17 mouse cellular contexts compared by ENCODE assay signal in the genomic region with DNA sequence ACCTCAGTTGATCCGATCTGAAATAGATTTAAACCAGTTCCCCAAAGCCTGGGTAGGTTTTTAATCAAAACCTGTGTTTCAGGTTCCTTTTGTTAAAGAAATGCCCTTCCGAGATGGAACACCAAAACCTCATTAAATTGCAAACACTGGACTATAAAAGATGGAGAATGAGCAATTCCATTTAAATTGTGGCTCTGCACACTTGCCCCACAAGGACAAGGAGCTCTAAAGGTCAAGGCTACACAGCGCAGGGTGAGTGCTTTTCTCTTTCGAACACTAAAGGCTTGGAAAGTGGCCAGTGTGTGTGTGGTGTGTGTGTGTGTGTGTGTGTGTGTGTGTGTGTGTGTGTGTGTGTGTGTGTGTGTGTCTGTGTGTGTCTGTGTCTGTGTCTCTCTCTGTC.
DNase-seq lines count a peak whose midpoint lies in the region; ATAC-seq lines count a peak whose summit lies in the region.
"Had no signal": no experiment of that assay in that cellular context is flagged by ENCODE, and none has a peak within 500 bp of the region (broad histone marks: within the 10 kb centered on the region; RNA-seq: fewer than 3 reads in every experiment).

No protein-coding gene starts in this region.

- ATAC-seq in hindbrain, embryonic 12.5 days (ENCODE audit: low FRiP score) = 0 out of 2 replicates have a peak, but pooled peaks have one; percentile 18
- no peak for ATAC-seq in hindbrain, embryonic 11.5 days (ENCODE audit: low FRiP score)
- no peak for ATAC-seq in midbrain, embryonic 12.5 days (ENCODE audit: low FRiP score, low read depth)
- no peak for ATAC-seq in monocyte, adult 5-6 weeks (replicated peaks; ENCODE audit: insufficient number of reproducible peaks, low FRiP score, low TSS enrichment, poor library complexity, severe bottlenecking)

- no peaks in the 10 kb centered on the region for H3K36me3 ChIP-seq in hindbrain, embryonic 12.5 days
- H3K36me3 ChIP-seq in hindbrain, embryonic 11.5 days (ENCODE audit: control insufficient read depth, insufficient read depth, low read length) = no peaks in the 10 kb centered on the region
- H3K36me3 ChIP-seq in midbrain, embryonic 12.5 days = no peaks in the 10 kb centered on the region
- H3K36me3 ChIP-seq: heart, embryonic 15.5 days; hindbrain, embryonic 15.5 days had no signal

- peaks cover 16% of the 10 kb centered on the region for H3K4me1 ChIP-seq in hindbrain, embryonic 12.5 days
- H3K4me1 ChIP-seq in hindbrain, embryonic 11.5 days (replicated peaks; ENCODE audit: control insufficient read depth, insufficient read depth, low read length) = 0 out of 2 replicates have a peak, but pooled peaks cover 2% of the 10 kb centered on the region
- H3K4me1 ChIP-seq in midbrain, embryonic 12.5 days = peaks cover 23% of the 10 kb centered on the region
- H3K4me1 ChIP-seq: heart, embryonic 15.5 days had no signal

- no peak overlapping the region for H3K9ac ChIP-seq in hindbrain, embryonic 12.5 days
- no peak overlapping the region for H3K9ac ChIP-seq in hindbrain, embryonic 11.5 days (ENCODE audit: low read depth, low read length)
- no peak overlapping the region for H3K9ac ChIP-seq in midbrain, embryonic 12.5 days (replicated peaks)
- H3K9ac ChIP-seq: heart, embryonic 15.5 days; hindbrain, embryonic 15.5 days had no signal

- H3K4me3 ChIP-seq in hindbrain, embryonic 12.5 days = no peak overlapping the region
- no peak overlapping the region for H3K4me3 ChIP-seq in hindbrain, embryonic 11.5 days (ENCODE audit: low read depth, low read length)
- no peak overlapping the region for H3K4me3 ChIP-seq in midbrain, embryonic 12.5 days
- H3K4me3 ChIP-seq: erythroblast, embryonic 14.5 days; heart, embryonic 15.5 days; hindbrain, embryonic 15.5 days; myocyte had no signal

- DNase-seq in hindbrain, embryonic 11.5 days (ENCODE audit: low spot score) = no peak
- peak; percentile 87 for DNase-seq in R1 (ENCODE audit: low read depth, low spot score)
- DNase-seq in adrenal gland, postnatal 36 days = peak; percentile 52 to 64
- no peak for DNase-seq in neural tube, embryonic 10.5 days (ENCODE audit: extremely low spot score, low spot score)
- DNase-seq: cerebellum, adult 8-10 months; kidney, adult 2 months; kidney, postnatal 36 days; lung, adult 2 months; thymus, postnatal 4 days had no signal

- H3K4me2 ChIP-seq in hindbrain, embryonic 12.5 days (replicated peaks) = no peak overlapping the region
- H3K4me2 ChIP-seq in hindbrain, embryonic 11.5 days (replicated peaks; ENCODE audit: low read depth, low read length) = no peak overlapping the region
- H3K4me2 ChIP-seq in midbrain, embryonic 12.5 days (replicated peaks) = no peak overlapping the region
- H3K4me2 ChIP-seq: heart, embryonic 15.5 days; hindbrain, embryonic 15.5 days had no signal

- 43% methylated on average over 4 of the region's 4 CpGs for WGBS in hindbrain, embryonic 12.5 days
- WGBS in hindbrain, embryonic 11.5 days = 57% methylated on average over 4 of the region's 4 CpGs
- 29% methylated on average over 4 of the region's 4 CpGs for WGBS in midbrain, embryonic 12.5 days

- H3K9me3 ChIP-seq in hindbrain, embryonic 12.5 days (replicated peaks) = peaks cover 8% of the 10 kb centered on the region
- peaks cover 4% of the 10 kb centered on the region; the same call in 1 of the 2 replicates for H3K9me3 ChIP-seq in hindbrain, embryonic 11.5 days (ENCODE audit: control insufficient read depth, low read length)
- peaks cover 15% of the 10 kb centered on the region for H3K9me3 ChIP-seq in midbrain, embryonic 12.5 days
- H3K9me3 ChIP-seq: heart, embryonic 15.5 days; hindbrain, embryonic 15.5 days had no signal

- H3K27ac ChIP-seq in hindbrain, embryonic 12.5 days = no peak overlapping the region; the same call in 1 of the 2 replicates
- H3K27ac ChIP-seq in hindbrain, embryonic 11.5 days (ENCODE audit: low read depth, low read length) = no peak overlapping the region
- peak overlapping the region; percentile 90 for H3K27ac ChIP-seq in midbrain, embryonic 12.5 days (replicated peaks)
- H3K27ac ChIP-seq: heart, embryonic 15.5 days; hindbrain, embryonic 15.5 days; stomach, postnatal 0 days had no signal

- no peaks in the 10 kb centered on the region for H3K27me3 ChIP-seq in hindbrain, embryonic 12.5 days
- no peaks in the 10 kb centered on the region for H3K27me3 ChIP-seq in hindbrain, embryonic 11.5 days (ENCODE audit: control insufficient read depth, insufficient read depth, low read length)
- H3K27me3 ChIP-seq in midbrain, embryonic 12.5 days = no peaks in the 10 kb centered on the region
- H3K27me3 ChIP-seq: heart, embryonic 15.5 days; hindbrain, embryonic 15.5 days had no signal

Comparison
In these comparisons a context has a peak if more than half of its experiments do, and no peak if none do; other contexts are left out.
1. DNase-seq: peak in R1 (single experiment) and adrenal gland, postnatal 36 days (2 of 2); none in hindbrain, embryonic 11.5 days (single experiment) and neural tube, embryonic 10.5 days (single experiment).